ENCODE assay signal across 11 mouse cellular contexts in the genomic region with DNA sequence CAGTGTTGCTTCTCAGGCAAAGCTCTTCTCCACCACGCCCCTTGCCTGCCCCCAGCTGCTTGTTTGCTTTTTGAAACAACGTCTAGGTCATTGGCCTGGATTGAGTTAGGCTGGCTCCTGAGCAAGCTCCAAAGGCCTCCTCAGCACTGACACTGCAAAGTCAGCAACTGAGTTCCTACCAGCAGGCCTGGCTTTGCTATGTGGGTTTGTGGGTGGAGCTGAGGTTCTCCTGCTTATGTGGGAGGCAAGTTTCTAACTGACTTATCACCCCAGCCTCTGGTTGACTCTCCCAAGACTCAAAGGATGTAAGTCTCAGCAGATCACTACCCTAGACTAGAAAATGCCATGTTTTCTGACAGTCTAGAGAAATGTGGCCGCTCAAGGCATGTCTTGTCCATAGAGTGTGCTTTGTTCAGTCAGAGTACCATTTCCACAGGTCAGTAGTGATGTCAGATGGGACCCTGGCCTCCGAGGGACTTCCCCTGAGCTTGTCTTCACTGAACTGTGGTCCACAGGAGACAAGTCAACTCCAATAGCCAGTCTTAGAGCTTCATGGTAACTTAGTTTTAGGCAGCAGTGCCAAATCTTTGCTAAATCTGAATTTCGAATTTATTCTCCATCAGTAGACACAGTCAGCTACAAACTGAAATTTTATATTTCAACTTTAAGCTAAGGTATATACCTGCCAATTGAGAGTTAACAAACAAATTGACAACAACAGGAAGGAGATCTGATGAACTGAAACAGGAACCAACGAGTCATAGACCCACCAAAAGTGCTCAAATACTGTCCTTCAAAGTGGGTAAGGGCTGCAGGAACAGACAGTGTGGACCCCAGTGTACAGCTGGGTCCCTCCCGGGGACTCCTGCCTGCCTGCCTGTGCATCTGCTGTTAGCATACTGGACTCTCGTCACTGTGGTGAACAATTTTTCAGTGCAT. TPM values are rescaled to one million over a fixed set of nuclear protein-coding genes. Genes with fewer than 3 reads are reported as not detected.
DNase-seq lines count a peak whose midpoint lies in the region; ATAC-seq and TF ChIP-seq lines count a peak whose summit lies in the region.
"Had no signal": no experiment of that assay in that cellular context is flagged by ENCODE, and none has a peak within 500 bp of the region (broad histone marks: within the 10 kb centered on the region; RNA-seq: fewer than 3 reads in every experiment).

No protein-coding gene starts in this region.

- peaks cover 9% of the 10 kb centered on the region for H3K4me1 ChIP-seq in liver, postnatal 0 days (ENCODE audit: insufficient read depth)
- 0 out of 2 replicates have a peak, but pooled peaks cover 4% of the 10 kb centered on the region for H3K4me1 ChIP-seq in midbrain, embryonic 10.5 days
- H3K4me1 ChIP-seq: heart, embryonic 13.5 days had no signal

- no peaks in the 10 kb centered on the region for H3K27me3 ChIP-seq in liver, postnatal 0 days (ENCODE audit: insufficient read depth, low read length)
- H3K27me3 ChIP-seq in midbrain, embryonic 10.5 days (ENCODE audit: low read depth, poor library complexity, severe bottlenecking), result no peaks in the 10 kb centered on the region
- H3K27me3 ChIP-seq: heart, embryonic 13.5 days had no signal

- peak overlapping the region; percentile 62 for H3K27ac ChIP-seq in liver, postnatal 0 days (ENCODE audit: low read depth)
- H3K27ac ChIP-seq in midbrain, embryonic 10.5 days (replicated peaks), result no peak overlapping the region
- H3K27ac ChIP-seq: heart, embryonic 13.5 days had no signal

- no peak for TF ChIP-seq EP300 in liver, postnatal 0 days (IDR thresholded peaks at IDR 0.05; ENCODE audit: low read depth)

- no peaks in the 10 kb centered on the region for H3K36me3 ChIP-seq in liver, postnatal 0 days (replicated peaks; ENCODE audit: insufficient read depth, low read length)
- H3K36me3 ChIP-seq in midbrain, embryonic 10.5 days, result no peaks in the 10 kb centered on the region
- H3K36me3 ChIP-seq: heart, embryonic 13.5 days had no signal

- H3K4me2 ChIP-seq in liver, postnatal 0 days (ENCODE audit: low read depth, low read length), result no peak overlapping the region
- H3K4me2 ChIP-seq: heart, embryonic 13.5 days had no signal

- 51% methylated on average over 8 of the region's 8 CpGs for WGBS in liver, postnatal 0 days (ENCODE audit: insufficient replicate concordance)
- 78% methylated on average over 8 of the region's 8 CpGs for WGBS in midbrain, embryonic 10.5 days

- no peak overlapping the region for H3K9ac ChIP-seq in liver, postnatal 0 days (replicated peaks)
- H3K9ac ChIP-seq: heart, embryonic 13.5 days had no signal

- DNase-seq in spleen, postnatal 36 days (ENCODE audit: low spot score in 2 of 2), result peak; percentile 31
- DNase-seq in spleen, adult 12 weeks (ENCODE audit: low spot score), result no peak
- peak; percentile 64 for DNase-seq in liver, postnatal 0 days
- DNase-seq in yolk sac, embryonic 10.5 days (ENCODE audit: low spot score), result peak; percentile 74
- DNase-seq in midbrain, embryonic 10.5 days (ENCODE audit: low spot score), result no peak
- no peak for DNase-seq in ovary, adult 18-20 months (ENCODE audit: low spot score)
- no peak for DNase-seq in cerebellum, adult 9-10 months
- DNase-seq: right cerebral cortex, postnatal 14 days; thymus, adult 18-20 months had no signal

- ATAC-seq in inflammation-experienced regulatory T-cells, adult 6 months, result peak; percentile 84
- ATAC-seq in liver, postnatal 0 days, result peak; percentile 89

- peak; percentile 28; the same call in 1 of the 2 replicates for TF ChIP-seq CTCF in liver, postnatal 0 days (IDR thresholded peaks at IDR 0.05; ENCODE audit: low read depth)

- H3K9me3 ChIP-seq in liver, postnatal 0 days (ENCODE audit: low read length), result no peaks in the 10 kb centered on the region
- H3K9me3 ChIP-seq in midbrain, embryonic 10.5 days (replicated peaks), result no peaks in the 10 kb centered on the region
- H3K9me3 ChIP-seq: heart, embryonic 13.5 days had no signal

- H3K4me3 ChIP-seq in liver, postnatal 0 days (ENCODE audit: low read depth, low read length), result no peak overlapping the region
- H3K4me3 ChIP-seq in midbrain, embryonic 10.5 days, result no peak overlapping the region
- H3K4me3 ChIP-seq: heart, embryonic 13.5 days had no signal

RNA-seq across cellular contexts. Expression of a gene that starts 44.5 kb away (rescaled TPM):
- 100 to 1,000 TPM in 1 of 3 experiments, 10 to 100 TPM in 2; 69.4 to 146 (median 73.1) TPM for polyA plus RNA-seq in inflammation-experienced regulatory T-cells, adult 6 months (2017; shearing (Covaris generic))
- 68.6 and 72.3 TPM in 2 replicates for polyA plus RNA-seq in liver, postnatal 0 days (2015; fragmentation: Nextera tagmentation; extraction: Ambion mirVana)
- 125 and 132 TPM in 2 replicates for polyA plus RNA-seq in midbrain, embryonic 10.5 days (2016; fragmentation: Nextera tagmentation; extraction: Ambion mirVana)

RNA-seq across cellular contexts. Expression of a gene that starts 53.5 kb away (rescaled TPM):
- polyA plus RNA-seq in inflammation-experienced regulatory T-cells, adult 6 months (2017; shearing (Covaris generic)), result 100 to 1,000 TPM; 583 to 771 (median 610) TPM
- 528 and 545 TPM in 2 replicates for polyA plus RNA-seq in liver, postnatal 0 days (2015; fragmentation: Nextera tagmentation; extraction: Ambion mirVana)
- polyA plus RNA-seq in midbrain, embryonic 10.5 days (2016; fragmentation: Nextera tagmentation; extraction: Ambion mirVana), result 569 and 605 TPM in 2 replicates

Comparison
In these comparisons a context has a peak if more than half of its experiments do, and no peak if none do; other contexts are left out.
1. DNase-seq: peak in spleen, postnatal 36 days (2 of 2), liver, postnatal 0 days (single experiment) and yolk sac, embryonic 10.5 days (single experiment); none in spleen, adult 12 weeks (single experiment), midbrain, embryonic 10.5 days (single experiment), ovary, adult 18-20 months (single experiment) and cerebellum, adult 9-10 months (single experiment).